Mouse (Mus musculus): ENCODE measurements at regions not wholly inside any gene's neighbourhood (a gene's known extent, or its start where the extent isn't known, plus 50 kb on each side); places are given as distances from the start of the nearest gene placed in this dataset.

GRCm38 (mm10) chr7:123059718-123060337, 63.9 kb upstream of the Tnrc6a start:
- no peak overlapping the region for H3K9ac ChIP-seq (ENCODE audit: low read depth, low read length)
- DNase-seq (ENCODE audit: low spot score) = no peak
- no peak overlapping the region for H3K4me2 ChIP-seq (ENCODE audit: low read depth, low read length)
- 0 out of 2 replicates have a peak, but pooled peaks cover 3% of the 10 kb centered on the region for H3K9me3 ChIP-seq (ENCODE audit: control insufficient read depth, low read length)
- H3K4me1 ChIP-seq (ENCODE audit: control insufficient read depth, insufficient read depth, low read length) = no peaks in the 10 kb centered on the region
- no peak overlapping the region for H3K27ac ChIP-seq (replicated peaks; ENCODE audit: low read depth, low read length)
- ATAC-seq (ENCODE audit: low read depth) = no peak
- H3K27me3 ChIP-seq (replicated peaks; ENCODE audit: control insufficient read depth, insufficient read depth, low read length) = no peaks in the 10 kb centered on the region
- 83% methylated on average over 9 of the region's 9 CpGs for WGBS
- H3K36me3 ChIP-seq (ENCODE audit: control insufficient read depth, insufficient read depth, low read length) = no peaks in the 10 kb centered on the region
- no peak overlapping the region for H3K4me3 ChIP-seq (ENCODE audit: low read depth, low read length)

GRCm38 (mm10) chr7:123063264-123064011, 60.2 kb upstream of the Tnrc6a start:
- Histone ChIP-seq H3K9me3 (ENCODE audit: control insufficient read depth, low read length) (0 out of 2 replicates have a peak, but pooled peaks cover 3% of the 10 kb centered on the region), H3K4me2 (ENCODE audit: low read depth, low read length) (no peak overlapping the region), H3K27ac (replicated peaks; ENCODE audit: low read depth, low read length) (no peak overlapping the region), H3K4me1 (ENCODE audit: control insufficient read depth, insufficient read depth, low read length) (no peaks in the 10 kb centered on the region; the same call in 1 of the 2 replicates), H3K4me3 (ENCODE audit: low read depth, low read length) (no peak overlapping the region), H3K9ac (ENCODE audit: low read depth, low read length) (no peak overlapping the region), H3K36me3 (ENCODE audit: control insufficient read depth, insufficient read depth, low read length) (no peaks in the 10 kb centered on the region), H3K27me3 (replicated peaks; ENCODE audit: control insufficient read depth, insufficient read depth, low read length) (no peaks in the 10 kb centered on the region)
- DNase-seq (ENCODE audit: low spot score) (no peak), ATAC-seq (ENCODE audit: low read depth) (no peak)
- 62% methylated on average over 13 of the region's 13 CpGs for WGBS

GRCm38 (mm10) chr7:123065951-123066351, 57.7 kb upstream of the Tnrc6a start:
- Histone ChIP-seq H3K9me3 (ENCODE audit: control insufficient read depth, low read length) (0 out of 2 replicates have a peak, but pooled peaks cover 3% of the 10 kb centered on the region), H3K27ac (replicated peaks; ENCODE audit: low read depth, low read length) (no peak overlapping the region), H3K9ac (ENCODE audit: low read depth, low read length) (no peak overlapping the region), H3K4me1 (ENCODE audit: control insufficient read depth, insufficient read depth, low read length) (peaks cover 4% of the 10 kb centered on the region), H3K4me3 (ENCODE audit: low read depth, low read length) (no peak overlapping the region), H3K27me3 (replicated peaks; ENCODE audit: control insufficient read depth, insufficient read depth, low read length) (no peaks in the 10 kb centered on the region), H3K36me3 (ENCODE audit: control insufficient read depth, insufficient read depth, low read length) (no peaks in the 10 kb centered on the region), H3K4me2 (ENCODE audit: low read depth, low read length) (no peak overlapping the region)
- WGBS = 85% methylated on average over 13 of the region's 13 CpGs
- no peak for ATAC-seq (ENCODE audit: low read depth)
- peak; percentile 40 for DNase-seq (ENCODE audit: low spot score)

- 87% methylated on average over 1 of the region's 1 CpGs for WGBS
- Histone ChIP-seq H3K4me2 (ENCODE audit: low read depth, low read length) (no peak overlapping the region), H3K36me3 (ENCODE audit: control insufficient read depth, insufficient read depth, low read length) (no peaks in the 10 kb centered on the region), H3K4me1 (ENCODE audit: control insufficient read depth, insufficient read depth, low read length) (peaks cover 4% of the 10 kb centered on the region), H3K27me3 (replicated peaks; ENCODE audit: control insufficient read depth, insufficient read depth, low read length) (no peaks in the 10 kb centered on the region), H3K9ac (ENCODE audit: low read depth, low read length) (no peak overlapping the region), H3K27ac (replicated peaks; ENCODE audit: low read depth, low read length) (no peak overlapping the region), H3K9me3 (ENCODE audit: control insufficient read depth, low read length) (no peaks in the 10 kb centered on the region), H3K4me3 (ENCODE audit: low read depth, low read length) (no peak overlapping the region)
- DNase-seq (ENCODE audit: low spot score) (no peak), ATAC-seq (ENCODE audit: low read depth) (no peak)
Measured at GRCm38 (mm10) chr7:123067396-123067795, 56.3 kb upstream of the Tnrc6a start.

- 65% methylated on average over 1 of the region's 1 CpGs for WGBS
- no peaks in the 10 kb centered on the region for H3K36me3 ChIP-seq (ENCODE audit: control insufficient read depth, insufficient read depth, low read length)
- H3K4me1 ChIP-seq (ENCODE audit: control insufficient read depth, insufficient read depth, low read length) = peaks cover 4% of the 10 kb centered on the region
- no peak for ATAC-seq (ENCODE audit: low read depth)
- no peak for DNase-seq (ENCODE audit: low spot score)
- H3K4me3 ChIP-seq (ENCODE audit: low read depth, low read length) = no peak overlapping the region
- H3K4me2 ChIP-seq (ENCODE audit: low read depth, low read length) = no peak overlapping the region
- H3K9ac ChIP-seq (ENCODE audit: low read depth, low read length) = no peak overlapping the region
- no peaks in the 10 kb centered on the region for H3K9me3 ChIP-seq (ENCODE audit: control insufficient read depth, low read length)
- no peak overlapping the region for H3K27ac ChIP-seq (replicated peaks; ENCODE audit: low read depth, low read length)
- no peaks in the 10 kb centered on the region for H3K27me3 ChIP-seq (replicated peaks; ENCODE audit: control insufficient read depth, insufficient read depth, low read length)
Measured at GRCm38 (mm10) chr7:123068241-123068640, 55.4 kb upstream of the Tnrc6a start.

- Histone ChIP-seq H3K27ac (replicated peaks; ENCODE audit: low read depth, low read length) (no peak overlapping the region; the same call in 1 of the 2 replicates), H3K4me3 (ENCODE audit: low read depth, low read length) (no peak overlapping the region), H3K4me2 (ENCODE audit: low read depth, low read length) (no peak overlapping the region), H3K9me3 (ENCODE audit: control insufficient read depth, low read length) (no peaks in the 10 kb centered on the region), H3K27me3 (replicated peaks; ENCODE audit: control insufficient read depth, insufficient read depth, low read length) (no peaks in the 10 kb centered on the region), H3K9ac (ENCODE audit: low read depth, low read length) (no peak overlapping the region), H3K36me3 (ENCODE audit: control insufficient read depth, insufficient read depth, low read length) (no peaks in the 10 kb centered on the region), H3K4me1 (ENCODE audit: control insufficient read depth, insufficient read depth, low read length) (peaks cover 4% of the 10 kb centered on the region)
- 27% methylated on average over 9 of the region's 9 CpGs for WGBS
- ATAC-seq (ENCODE audit: low read depth) (peak; percentile 84), DNase-seq (ENCODE audit: low spot score) (peak; percentile 90)
Measured at GRCm38 (mm10) chr7:123068715-123069273, 54.9 kb upstream of the Tnrc6a start.

GRCm38 (mm10) chr7:123069280-123069679, 54.4 kb upstream of the Tnrc6a start:
- ATAC-seq (ENCODE audit: low read depth) (peak; percentile 62; the same call in 1 of the 2 replicates), DNase-seq (ENCODE audit: low spot score) (peak; percentile 47)
- Histone ChIP-seq H3K36me3 (ENCODE audit: control insufficient read depth, insufficient read depth, low read length) (no peaks in the 10 kb centered on the region), H3K4me1 (ENCODE audit: control insufficient read depth, insufficient read depth, low read length) (peaks cover 4% of the 10 kb centered on the region), H3K27ac (replicated peaks; ENCODE audit: low read depth, low read length) (no peak overlapping the region; the same call in 1 of the 2 replicates), H3K4me2 (ENCODE audit: low read depth, low read length) (no peak overlapping the region), H3K9ac (ENCODE audit: low read depth, low read length) (no peak overlapping the region), H3K9me3 (ENCODE audit: control insufficient read depth, low read length) (no peaks in the 10 kb centered on the region), H3K4me3 (ENCODE audit: low read depth, low read length) (no peak overlapping the region), H3K27me3 (replicated peaks; ENCODE audit: control insufficient read depth, insufficient read depth, low read length) (no peaks in the 10 kb centered on the region)
- 39% methylated on average over 4 of the region's 4 CpGs for WGBS

- no peak for ATAC-seq (ENCODE audit: low read depth)
- no peak for DNase-seq (ENCODE audit: low spot score)
- no peak overlapping the region for H3K9ac ChIP-seq (ENCODE audit: low read depth, low read length)
Measured at GRCm38 (mm10) chr7:123070861-123071260, 52.8 kb upstream of the Tnrc6a start.

More at GRCm38 (mm10) chr7:123070861-123071260, 52.8 kb upstream of the Tnrc6a start:
- 65% methylated on average over 4 of the region's 4 CpGs for WGBS
- Histone ChIP-seq H3K4me3 (ENCODE audit: low read depth, low read length) (no peak overlapping the region), H3K27ac (replicated peaks; ENCODE audit: low read depth, low read length) (no peak overlapping the region), H3K9me3 (ENCODE audit: control insufficient read depth, low read length) (no peaks in the 10 kb centered on the region), H3K36me3 (ENCODE audit: control insufficient read depth, insufficient read depth, low read length) (no peaks in the 10 kb centered on the region), H3K4me2 (ENCODE audit: low read depth, low read length) (no peak overlapping the region), H3K4me1 (ENCODE audit: control insufficient read depth, insufficient read depth, low read length) (peaks cover 4% of the 10 kb centered on the region), H3K27me3 (replicated peaks; ENCODE audit: control insufficient read depth, insufficient read depth, low read length) (no peaks in the 10 kb centered on the region)

Measured in embryonic facial prominence, embryonic 14.5 days (tissue).